Mouse (Mus musculus) heart, postnatal 4 days (tissue): ENCODE results near the gene Olfr1048. TPM values are rescaled to one million over a fixed set of nuclear protein-coding genes. Genes with fewer than 3 reads are reported as not detected.
"Not testable (repeated sequence)": the region's sequence is repeated elsewhere in the genome, so short reads cannot be mapped to it uniquely, and the experiment has no call there.

Source experiments
- DNase-seq: peaks from one replicate; pipeline ENCODE4 v3.0.0; 2021
- total RNA-seq, 2 experiments: library from RNA; stranded (reverse); gene quantifications; 2 replicates each; pipeline ENCODE4 v1.2.3; 2021

The Olfr1048 gene
- not detected for total RNA-seq

DNA sequence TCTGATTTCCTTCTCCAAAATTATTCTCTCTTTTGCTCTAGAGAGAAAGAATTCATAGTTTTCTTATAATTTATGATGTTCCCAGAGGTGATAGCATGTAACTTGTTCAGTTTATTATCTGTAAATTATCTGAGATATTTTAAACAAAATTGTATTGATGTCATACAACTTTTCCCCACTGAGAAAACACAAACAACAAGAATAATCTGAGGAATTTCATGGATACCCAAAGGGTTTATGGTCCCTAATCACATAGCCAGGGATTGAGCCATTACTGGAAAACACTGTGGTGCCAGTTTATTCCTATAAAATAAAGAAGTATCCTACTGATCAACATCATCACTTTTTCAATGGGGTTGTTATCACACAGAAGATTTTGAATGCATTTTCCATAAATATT is at the start of gene Olfr1048:
TSS of gene Olfr1048 (minus strand) at position 101 of the 400 bp plus-strand sequence.
- DNase-seq = no peak

DNA sequence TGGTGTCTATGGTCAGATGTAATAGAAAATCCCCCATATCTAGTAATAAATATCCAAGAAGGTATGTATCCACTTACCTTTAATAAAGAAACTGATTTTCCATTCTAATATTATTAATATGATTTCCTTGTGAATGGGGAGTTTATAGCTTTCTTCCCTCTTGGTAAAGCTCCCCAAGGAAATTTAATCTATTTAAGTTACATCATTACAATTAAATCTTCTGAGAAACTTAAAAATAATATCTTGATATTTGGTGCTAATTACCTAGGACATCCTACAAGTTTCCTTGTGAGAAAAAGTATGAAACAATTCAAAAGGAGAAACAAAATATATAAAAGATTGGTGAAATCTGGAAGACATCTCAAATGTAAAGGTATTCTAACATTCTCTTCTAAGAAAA is 38.9 kb upstream of the Olfr1048 start, which contains the start of gene Olfr1051:
TSS of gene Olfr1051 (minus strand) at position 101 of the 400 bp plus-strand sequence.
- DNase-seq = not testable (repeated sequence)

DNA sequence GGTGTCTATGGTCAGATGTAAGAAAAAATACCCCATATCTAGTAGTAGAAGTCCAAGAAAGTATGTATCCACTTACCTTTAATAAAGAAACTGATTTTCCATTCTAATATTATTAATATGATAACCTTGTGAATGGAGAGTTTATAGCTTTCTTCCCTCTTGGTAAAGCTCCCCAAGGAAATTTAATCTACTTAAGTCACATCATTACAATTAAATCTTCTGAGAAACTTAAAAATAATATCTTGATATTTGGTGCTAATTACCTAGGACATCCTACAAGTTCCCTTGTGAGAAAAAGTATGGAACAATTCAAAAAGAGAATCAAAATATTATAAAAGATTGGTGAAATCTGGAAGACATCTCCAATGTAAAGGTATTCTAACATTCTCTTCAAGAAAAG is 18.1 kb upstream of the Olfr1048 start, which contains the start of gene Olfr1049:
TSS of gene Olfr1049 (minus strand) at position 101 of the 400 bp plus-strand sequence.
- not testable (repeated sequence) for DNase-seq

DNA sequence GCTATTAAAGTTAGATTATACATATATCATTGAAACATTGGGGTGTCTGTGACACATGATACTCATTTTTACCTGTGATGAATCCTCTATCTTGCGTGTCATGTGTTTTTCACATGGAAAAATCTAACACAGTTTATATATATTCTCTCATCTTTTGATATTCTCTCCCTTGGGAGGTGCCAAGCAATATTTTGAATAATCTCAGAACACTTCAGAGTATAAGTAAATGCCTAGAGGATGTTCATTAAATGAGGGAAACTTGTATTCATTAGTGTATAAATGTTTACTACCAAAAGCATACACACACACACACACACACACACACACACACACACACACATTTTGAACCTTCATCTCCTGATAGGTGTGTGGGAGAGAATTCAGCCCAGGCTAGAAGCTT is 8.8 kb downstream of the Olfr1048 start, which contains the start of gene Olfr1047:
TSS of gene Olfr1047 (minus strand) at position 101 of the 400 bp plus-strand sequence.
- no peak for DNase-seq

DNA sequence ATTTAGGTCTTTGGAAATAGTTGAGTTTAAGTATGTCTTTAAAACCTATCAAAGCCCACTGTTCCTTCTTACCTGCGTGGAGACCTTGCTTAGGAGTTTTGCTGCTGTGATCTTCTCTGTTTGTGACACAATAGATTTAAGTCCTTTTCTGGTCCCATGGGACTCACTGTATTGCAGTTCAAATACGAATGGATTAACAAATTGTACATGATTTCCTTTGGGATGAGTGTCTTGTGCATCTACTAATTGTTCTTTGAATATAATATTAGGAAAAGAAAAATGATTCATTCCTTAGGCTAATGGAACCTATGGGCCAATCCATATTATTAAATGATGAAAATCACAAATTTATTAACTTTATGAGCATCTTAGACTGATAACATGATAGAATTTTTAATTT is 20.9 kb downstream of the Olfr1048 start, which contains the start of gene Olfr1046:
TSS of gene Olfr1046 (minus strand) at position 101 of the 400 bp plus-strand sequence.
- no peak for DNase-seq

DNA sequence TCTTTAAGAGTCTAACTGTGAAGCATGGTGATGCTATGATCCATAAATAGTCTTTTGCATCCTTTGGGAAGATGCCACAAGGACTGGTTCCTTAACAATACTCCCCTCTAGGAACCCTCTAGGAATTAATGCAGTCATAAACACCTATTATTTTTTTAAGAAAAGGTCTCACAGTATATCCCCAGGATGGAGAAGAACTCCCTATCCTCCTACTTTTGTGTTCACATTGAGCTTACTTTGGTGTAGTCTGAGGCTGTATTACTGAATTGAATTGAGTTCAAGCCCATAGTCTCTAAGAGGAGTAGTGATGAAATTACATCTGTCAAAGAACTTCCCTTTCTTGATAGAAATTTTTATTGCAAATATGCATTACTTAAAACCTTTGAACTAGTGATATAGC is 37.2 kb downstream of the Olfr1048 start, which contains the start of gene Olfr1045:
TSS of gene Olfr1045 (minus strand) at position 101 of the 400 bp plus-strand sequence.
- DNase-seq = no peak

DNA sequence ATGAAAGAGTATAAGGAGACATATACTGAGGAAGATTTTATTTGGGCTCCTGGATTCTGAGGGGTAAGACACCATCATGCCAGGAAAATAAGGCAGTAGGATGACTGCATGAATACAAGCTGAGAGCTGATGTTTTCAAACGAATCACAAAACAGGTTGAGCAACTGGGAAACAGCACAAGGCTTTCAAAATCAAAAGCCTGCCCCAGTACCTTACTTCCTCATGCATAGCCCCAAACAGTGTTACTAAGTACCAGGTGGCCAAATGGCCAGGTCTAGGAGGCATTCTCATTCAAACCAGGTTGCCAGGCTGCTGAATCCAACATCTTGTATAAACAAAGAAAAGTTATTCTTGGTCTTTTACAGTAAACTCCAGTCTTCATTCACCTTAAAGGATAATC is 44.2 kb downstream of the Olfr1048 start:
- DNase-seq = no peak

DNA sequence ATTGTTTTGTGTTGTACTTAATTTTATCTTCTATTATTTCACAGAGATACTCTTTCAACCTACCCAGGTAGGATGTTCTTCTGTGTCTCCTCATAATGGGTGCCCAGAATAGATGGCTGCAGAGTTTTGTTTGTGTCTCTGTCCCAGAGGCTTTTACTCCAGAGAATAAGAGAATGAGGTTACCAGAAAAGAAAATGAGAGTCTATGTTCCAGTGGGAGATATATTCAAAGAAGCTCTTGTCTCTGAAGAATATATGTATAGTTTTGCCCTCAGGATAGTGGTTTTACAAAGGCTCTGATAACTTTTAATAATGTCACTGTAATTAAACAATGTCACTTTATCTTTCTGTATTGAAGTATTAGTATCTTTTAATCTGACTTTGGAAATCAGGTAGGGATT is 54.5 kb downstream of the Olfr1048 start, which contains the start of gene Olfr52:
TSS of gene Olfr52 (minus strand) at position 101 of the 400 bp plus-strand sequence.
- DNase-seq = no peak

Other genes with a start within 250 kb of the Olfr1048 start
- gene Olfr1031, start 250.0 kb downstream of the Olfr1048 start, total RNA-seq = not detected
- gene Olfr1032, start 234.7 kb downstream of the Olfr1048 start, total RNA-seq = not detected
- gene Olfr1033, start 219.7 kb downstream of the Olfr1048 start, total RNA-seq = 1 to 10 TPM in 1 of 2 experiments, under 1 TPM in 1; 0.43 to 1.1 TPM
- gene Olfr1034, start 194.4 kb downstream of the Olfr1048 start, total RNA-seq = under 1 TPM in 1 of 2 experiments, not detected in 1; 0.07 TPM
- not detected for gene Olfr1036, start 166.3 kb downstream of the Olfr1048 start, total RNA-seq
- gene Olfr1037, start 152.9 kb downstream of the Olfr1048 start, total RNA-seq = not detected
- gene Olfr1039, start 104.4 kb downstream of the Olfr1048 start, total RNA-seq = not detected
- not detected for gene Olfr1040, start 93.6 kb downstream of the Olfr1048 start, total RNA-seq
- not detected for gene Olfr1042, start 78.5 kb downstream of the Olfr1048 start, total RNA-seq
- not detected for gene Olfr1043, start 72.8 kb downstream of the Olfr1048 start, total RNA-seq
- gene Olfr1044, start 62.5 kb downstream of the Olfr1048 start, total RNA-seq = not detected
- not detected for gene Olfr52, start 54.6 kb downstream of the Olfr1048 start, total RNA-seq
- not detected for gene Olfr1045, start 37.3 kb downstream of the Olfr1048 start, total RNA-seq
- gene Olfr1046, start 21.0 kb downstream of the Olfr1048 start, total RNA-seq = not detected
- not detected for gene Olfr1047, start 8.9 kb downstream of the Olfr1048 start, total RNA-seq
- gene Olfr1049, start 18.0 kb upstream of the Olfr1048 start, total RNA-seq = not detected
- not detected for gene Olfr1051, start 38.8 kb upstream of the Olfr1048 start, total RNA-seq
- not detected for gene Olfr1052, start 52.2 kb upstream of the Olfr1048 start, total RNA-seq
- not detected for gene Olfr1053, start 75.0 kb upstream of the Olfr1048 start, total RNA-seq
- gene Olfr1054, start 95.1 kb upstream of the Olfr1048 start, total RNA-seq = not detected
- not detected for gene Olfr1055, start 110.0 kb upstream of the Olfr1048 start, total RNA-seq
- gene Olfr1056, start 122.2 kb upstream of the Olfr1048 start, total RNA-seq = not detected
- not detected for gene Olfr1057, start 138.1 kb upstream of the Olfr1048 start, total RNA-seq
- gene Olfr1058, start 148.3 kb upstream of the Olfr1048 start, total RNA-seq = not detected
- gene Olfr1061, start 173.8 kb upstream of the Olfr1048 start, total RNA-seq = not detected
- not detected for gene Olfr1062, start 186.5 kb upstream of the Olfr1048 start, total RNA-seq
- gene Olfr1065, start 210.3 kb upstream of the Olfr1048 start, total RNA-seq = not detected
- gene Olfr1066, start 216.0 kb upstream of the Olfr1048 start, total RNA-seq = not detected
- not detected for gene Olfr228, start 247.1 kb upstream of the Olfr1048 start, total RNA-seq